Mouse (Mus musculus) midbrain, embryonic 13.5 days (tissue): ENCODE results near the gene Zbtb40. TPM values are rescaled to one million over a fixed set of nuclear protein-coding genes. Genes with fewer than 3 reads are reported as not detected.

Source experiments
- ATAC-seq: fragments of 200-750 bp; cut with Nextera tagmentation; 2 replicates; pipeline ENCODE4 v1.8.0; 2017; ENCODE audit warnings: mild to moderate bottlenecking, moderate TSS enrichment, moderate library complexity
- H3K27ac ChIP-seq: fragments of 300-500 bp; sonication (generic); 2 replicates; pipeline ENCODE4 v1.5.1; 2015; ENCODE audit warnings: inconsistent platforms, mild to moderate bottlenecking, moderate library complexity
- H3K27me3 ChIP-seq: fragments of 300-500 bp; sonication (generic); 2 replicates; pipeline ENCODE4 v1.6.1; 2015; ENCODE audit warnings: mild to moderate bottlenecking, inconsistent platforms
- H3K36me3 ChIP-seq: fragments of 300-500 bp; sonication (generic); 2 replicates; pipeline ENCODE4 v1.6.1; 2015; ENCODE audit warnings: mild to moderate bottlenecking, inconsistent platforms
- H3K4me1 ChIP-seq: fragments of 300-500 bp; sonication (generic); replicated peaks from 2 replicates; pipeline ENCODE4 v1.6.1; 2015; ENCODE audit warnings: inconsistent platforms
- H3K4me2 ChIP-seq: fragments of 300-500 bp; sonication (generic); replicated peaks from 2 replicates; pipeline ENCODE4 v1.6.1; 2015; ENCODE audit warnings: moderate library complexity, mild to moderate bottlenecking, inconsistent platforms
- H3K4me3 ChIP-seq: fragments of 300-500 bp; sonication (generic); replicated peaks from 2 replicates; pipeline ENCODE4 v1.5.1; 2015; ENCODE audit warnings: mild to moderate bottlenecking, inconsistent platforms
- H3K9ac ChIP-seq: fragments of 300-500 bp; sonication (generic); replicated peaks from 2 replicates; pipeline ENCODE4 v1.6.1; 2015; ENCODE audit warnings: mild to moderate bottlenecking, inconsistent platforms
- H3K9me3 ChIP-seq: fragments of 300-500 bp; sonication (generic); 2 replicates; pipeline ENCODE4 v1.6.1; 2016; ENCODE audit warnings: mild to moderate bottlenecking, inconsistent platforms
- WGBS: fragments of 180-500 bp; shearing (Covaris S2); methylation state at CpG from one replicate; pipeline ENCODE4 v1.1.7; 2015; 5-methylcytosine and 5-hydroxymethylcytosine counted together
- polyA plus RNA-seq: library from polyadenylated mRNA; unstranded; fragments of >200 nt; fragmentation: Nextera tagmentation; extraction: Ambion mirVana; gene quantifications from 2 replicates; pipeline ENCODE4 v1.2.1, GENCODE M21; 2015

Zbtb40 gene
- polyA plus RNA-seq, 1 experiment from 2014 or later, result 5.3 TPM

- H3K27ac ChIP-seq, result peak overlapping the region; percentile 32; the same call in 1 of the 2 replicates
- no peak overlapping the region for H3K4me2 ChIP-seq
- peaks cover 67% of the 10 kb centered on the region for H3K27me3 ChIP-seq
- H3K9me3 ChIP-seq, result 0 out of 2 replicates have a peak, but pooled peaks cover 3% of the 10 kb centered on the region
- H3K9ac ChIP-seq, result no peak overlapping the region
- no peak overlapping the region for H3K4me3 ChIP-seq
- H3K36me3 ChIP-seq, result no peaks in the 10 kb centered on the region
- 70% methylated on average over 5 of the region's 5 CpGs for WGBS
- 0 out of 2 replicates have a peak, but pooled peaks cover 3% of the 10 kb centered on the region for H3K4me1 ChIP-seq
- no peak for ATAC-seq
Measured at GRCm38 (mm10) chr4:137053810-137054209, 5.2 kb upstream of the Zbtb40 start.

GRCm38 (mm10) chr4:137047840-137048549 is 606 bp downstream of the Zbtb40 start:
- peak overlapping the region; percentile 90 for H3K27ac ChIP-seq
- 0 out of 2 replicates have a peak, but pooled peaks cover 3% of the 10 kb centered on the region for H3K9me3 ChIP-seq
- peak overlapping the region; percentile 56 for H3K4me2 ChIP-seq
- H3K9ac ChIP-seq, result peak overlapping the region; percentile 77
- peaks cover 37% of the 10 kb centered on the region for H3K27me3 ChIP-seq
- under 1% methylated on average over 52 of the region's 52 CpGs for WGBS
- ATAC-seq, result peak; percentile 85
- peak overlapping the region; percentile 77 for H3K4me3 ChIP-seq
- H3K4me1 ChIP-seq, result peaks cover 30% of the 10 kb centered on the region
- no peaks in the 10 kb centered on the region for H3K36me3 ChIP-seq

- no peak overlapping the region for H3K9ac ChIP-seq
- 84% methylated on average over 5 of the region's 5 CpGs for WGBS
- peaks cover 21% of the 10 kb centered on the region for H3K27me3 ChIP-seq
- no peak overlapping the region for H3K4me2 ChIP-seq
- ATAC-seq, result no peak
- H3K4me3 ChIP-seq, result no peak overlapping the region
- H3K4me1 ChIP-seq, result peaks cover 49% of the 10 kb centered on the region
- 0 out of 2 replicates have a peak, but pooled peaks cover 3% of the 10 kb centered on the region for H3K9me3 ChIP-seq
- H3K36me3 ChIP-seq, result no peaks in the 10 kb centered on the region
- H3K27ac ChIP-seq, result no peak overlapping the region
Measured at GRCm38 (mm10) chr4:137046110-137046509, 2.5 kb downstream of the Zbtb40 start.

- Histone ChIP-seq H3K27ac (peak overlapping the region; percentile 67), H3K4me2 (0 out of 2 replicates have a peak overlapping the region, but pooled peaks have one; percentile 4), H3K9ac (no peak overlapping the region), H3K4me3 (no peak overlapping the region), H3K36me3 (no peaks in the 10 kb centered on the region), H3K27me3 (peaks cover 8% of the 10 kb centered on the region), H3K4me1 (peaks cover 57% of the 10 kb centered on the region), H3K9me3 (0 out of 2 replicates have a peak, but pooled peaks cover 3% of the 10 kb centered on the region)
- no peak for ATAC-seq
- WGBS, result 34% methylated on average over 5 of the region's 5 CpGs
Measured at GRCm38 (mm10) chr4:137044516-137044915, 4.1 kb downstream of the Zbtb40 start.

GRCm38 (mm10) chr4:137043799-137044198 is 4.8 kb downstream of the Zbtb40 start:
- no peaks in the 10 kb centered on the region for H3K36me3 ChIP-seq
- H3K4me3 ChIP-seq, result no peak overlapping the region
- 0 out of 2 replicates have a peak, but pooled peaks cover 5% of the 10 kb centered on the region for H3K27me3 ChIP-seq
- H3K4me2 ChIP-seq, result 0 out of 2 replicates have a peak overlapping the region, but pooled peaks have one; percentile 4
- H3K9me3 ChIP-seq, result no peaks in the 10 kb centered on the region
- H3K27ac ChIP-seq, result peak overlapping the region; percentile 67
- H3K4me1 ChIP-seq, result peaks cover 63% of the 10 kb centered on the region
- no peak overlapping the region for H3K9ac ChIP-seq
- no peak for ATAC-seq
- 46% methylated on average over 11 of the region's 11 CpGs for whole genome bisulfite sequencing

- ATAC-seq, result no peak
- Histone ChIP-seq H3K9ac (no peak overlapping the region), H3K4me1 (peaks cover 76% of the 10 kb centered on the region), H3K36me3 (no peaks in the 10 kb centered on the region), H3K4me2 (no peak overlapping the region), H3K27ac (no peak overlapping the region), H3K27me3 (0 out of 2 replicates have a peak, but pooled peaks cover 5% of the 10 kb centered on the region), H3K9me3 (no peaks in the 10 kb centered on the region), H3K4me3 (no peak overlapping the region)
- 93% methylated on average over 8 of the region's 8 CpGs for WGBS
Measured at GRCm38 (mm10) chr4:137042039-137042438, 6.6 kb downstream of the Zbtb40 start.

GRCm38 (mm10) chr4:137041161-137041621 is 7.4 kb downstream of the Zbtb40 start:
- no peak for ATAC-seq
- no peak overlapping the region for H3K4me3 ChIP-seq
- no peak overlapping the region for H3K4me2 ChIP-seq
- H3K9me3 ChIP-seq, result no peaks in the 10 kb centered on the region
- peaks cover 78% of the 10 kb centered on the region for H3K4me1 ChIP-seq
- H3K9ac ChIP-seq, result 0 out of 2 replicates have a peak overlapping the region, but pooled peaks have one; percentile 32
- peaks cover 5% of the 10 kb centered on the region; the same call in 1 of the 2 replicates for H3K27me3 ChIP-seq
- H3K36me3 ChIP-seq, result no peaks in the 10 kb centered on the region
- H3K27ac ChIP-seq, result peak overlapping the region; percentile 61
- WGBS, result 54% methylated on average over 10 of the region's 10 CpGs

- H3K9ac ChIP-seq, result no peak overlapping the region
- ATAC-seq, result no peak
- H3K27me3 ChIP-seq, result peaks cover 5% of the 10 kb centered on the region; the same call in 1 of the 2 replicates
- H3K9me3 ChIP-seq, result no peaks in the 10 kb centered on the region
- no peak overlapping the region for H3K4me2 ChIP-seq
- H3K27ac ChIP-seq, result no peak overlapping the region
- no peak overlapping the region for H3K4me3 ChIP-seq
- peaks cover 71% of the 10 kb centered on the region for H3K4me1 ChIP-seq
- 88% methylated on average over 7 of the region's 7 CpGs for WGBS
- H3K36me3 ChIP-seq, result no peaks in the 10 kb centered on the region
Measured at GRCm38 (mm10) chr4:137039441-137039840, 9.2 kb downstream of the Zbtb40 start.

- H3K4me1 ChIP-seq, result peaks cover 61% of the 10 kb centered on the region
- H3K4me3 ChIP-seq, result no peak overlapping the region
- H3K27ac ChIP-seq, result peak overlapping the region; percentile 39; the same call in 1 of the 2 replicates
- H3K9me3 ChIP-seq, result no peaks in the 10 kb centered on the region
- peaks cover 5% of the 10 kb centered on the region; the same call in 1 of the 2 replicates for H3K27me3 ChIP-seq
- H3K4me2 ChIP-seq, result no peak overlapping the region
- WGBS, result 49% methylated on average over 3 of the region's 3 CpGs
- H3K36me3 ChIP-seq, result no peaks in the 10 kb centered on the region
- ATAC-seq, result no peak
- H3K9ac ChIP-seq, result no peak overlapping the region
Measured at GRCm38 (mm10) chr4:137038501-137038900, 10.1 kb downstream of the Zbtb40 start.

- ATAC-seq, result no peak
- H3K4me1 ChIP-seq, result peaks cover 57% of the 10 kb centered on the region
- 16% methylated on average over 8 of the region's 8 CpGs for WGBS
- no peaks in the 10 kb centered on the region for H3K9me3 ChIP-seq
- peaks cover 5% of the 10 kb centered on the region; the same call in 1 of the 2 replicates for H3K27me3 ChIP-seq
- H3K36me3 ChIP-seq, result no peaks in the 10 kb centered on the region
- peak overlapping the region; percentile 39 for H3K27ac ChIP-seq
- H3K9ac ChIP-seq, result no peak overlapping the region
- H3K4me2 ChIP-seq, result no peak overlapping the region
- no peak overlapping the region for H3K4me3 ChIP-seq
Measured at GRCm38 (mm10) chr4:137038096-137038495, 10.5 kb downstream of the Zbtb40 start.

GRCm38 (mm10) chr4:137033115-137033887 is 15.3 kb downstream of the Zbtb40 start:
- no peak overlapping the region for H3K4me3 ChIP-seq
- no peak overlapping the region for H3K27ac ChIP-seq
- H3K4me2 ChIP-seq, result no peak overlapping the region
- H3K9ac ChIP-seq, result no peak overlapping the region
- H3K9me3 ChIP-seq, result no peaks in the 10 kb centered on the region
- no peak for ATAC-seq
- H3K36me3 ChIP-seq, result no peaks in the 10 kb centered on the region
- WGBS, result 58% methylated on average over 7 of the region's 7 CpGs
- peaks cover 40% of the 10 kb centered on the region for H3K4me1 ChIP-seq
- no peaks in the 10 kb centered on the region; the same call in 1 of the 2 replicates for H3K27me3 ChIP-seq

- no peaks in the 10 kb centered on the region; the same call in 1 of the 2 replicates for H3K27me3 ChIP-seq
- WGBS, result 89% methylated on average over 4 of the region's 4 CpGs
- no peaks in the 10 kb centered on the region for H3K36me3 ChIP-seq
- no peaks in the 10 kb centered on the region for H3K9me3 ChIP-seq
- no peak overlapping the region for H3K27ac ChIP-seq
- no peak overlapping the region for H3K4me2 ChIP-seq
- no peak overlapping the region for H3K4me3 ChIP-seq
- ATAC-seq, result no peak
- H3K4me1 ChIP-seq, result peaks cover 32% of the 10 kb centered on the region
- no peak overlapping the region for H3K9ac ChIP-seq
Measured at GRCm38 (mm10) chr4:137032456-137032855, 16.1 kb downstream of the Zbtb40 start.
